Mouse (Mus musculus) layer of hippocampus, adult 2 months (tissue): ENCODE measurements around the gene Tmcc1. TPM values are rescaled to one million over a fixed set of nuclear protein-coding genes. Genes with fewer than 3 reads are reported as not detected.
"Not testable (repeated sequence)": the region's sequence is repeated elsewhere in the genome, so short reads cannot be mapped to it uniquely, and the experiment has no call there.

Experiments
- DNase-seq, 2 experiments: peaks; one replicate each; pipeline ENCODE4 v3.0.0; 2022; ENCODE audit warnings: low spot score in 2 of 2
- H3K27ac ChIP-seq: fragments of 200-600 bp; 2 replicates; pipeline ENCODE4 v1.8.1; 2022
- H3K4me3 ChIP-seq: fragments of 200-600 bp; 2 replicates; pipeline ENCODE4 v1.8.1; 2022; ENCODE audit warnings: mild to moderate bottlenecking
- CTCF ChIP-seq: fragments of 200-600 bp; conservative IDR thresholded peaks from 2 replicates; pipeline ENCODE4 v1.8.1; 2022; ENCODE audit warnings: antibody characterized with exemption, mild to moderate bottlenecking, moderate library complexity
- long read RNA-seq, 2 experiments: library from polyadenylated mRNA; stranded (forward); transcript quantifications; one replicate each; pipeline ENCODE4 v2.0.0; 2021; ENCODE audit warnings: borderline mapping rate in 2 of 2
- total RNA-seq, 2 experiments: library from RNA; stranded (reverse); gene quantifications; 2 replicates each; pipeline ENCODE4 v1.2.3; 2021

The Tmcc1 gene
- 10 to 100 TPM; 83.2 to 85.3 TPM for total RNA-seq
- long read RNA-seq, experiment 1, transcript Tmcc1-203 (4 exons, 2,612 nt), result major isoform, 9 of 20 reads
- long read RNA-seq, experiment 1, partial matches to known transcripts, result 3 of 20 reads
- long read RNA-seq, experiment 1, other reads (novel, unspliced or antisense), result 6 of 20 reads
- long read RNA-seq, experiment 2, full-length matches to known transcripts, result 7 of 12 reads
- long read RNA-seq, experiment 2, partial matches to known transcripts, result 2 of 12 reads
- long read RNA-seq, experiment 2, other reads (novel, unspliced or antisense), result 3 of 12 reads

DNA sequence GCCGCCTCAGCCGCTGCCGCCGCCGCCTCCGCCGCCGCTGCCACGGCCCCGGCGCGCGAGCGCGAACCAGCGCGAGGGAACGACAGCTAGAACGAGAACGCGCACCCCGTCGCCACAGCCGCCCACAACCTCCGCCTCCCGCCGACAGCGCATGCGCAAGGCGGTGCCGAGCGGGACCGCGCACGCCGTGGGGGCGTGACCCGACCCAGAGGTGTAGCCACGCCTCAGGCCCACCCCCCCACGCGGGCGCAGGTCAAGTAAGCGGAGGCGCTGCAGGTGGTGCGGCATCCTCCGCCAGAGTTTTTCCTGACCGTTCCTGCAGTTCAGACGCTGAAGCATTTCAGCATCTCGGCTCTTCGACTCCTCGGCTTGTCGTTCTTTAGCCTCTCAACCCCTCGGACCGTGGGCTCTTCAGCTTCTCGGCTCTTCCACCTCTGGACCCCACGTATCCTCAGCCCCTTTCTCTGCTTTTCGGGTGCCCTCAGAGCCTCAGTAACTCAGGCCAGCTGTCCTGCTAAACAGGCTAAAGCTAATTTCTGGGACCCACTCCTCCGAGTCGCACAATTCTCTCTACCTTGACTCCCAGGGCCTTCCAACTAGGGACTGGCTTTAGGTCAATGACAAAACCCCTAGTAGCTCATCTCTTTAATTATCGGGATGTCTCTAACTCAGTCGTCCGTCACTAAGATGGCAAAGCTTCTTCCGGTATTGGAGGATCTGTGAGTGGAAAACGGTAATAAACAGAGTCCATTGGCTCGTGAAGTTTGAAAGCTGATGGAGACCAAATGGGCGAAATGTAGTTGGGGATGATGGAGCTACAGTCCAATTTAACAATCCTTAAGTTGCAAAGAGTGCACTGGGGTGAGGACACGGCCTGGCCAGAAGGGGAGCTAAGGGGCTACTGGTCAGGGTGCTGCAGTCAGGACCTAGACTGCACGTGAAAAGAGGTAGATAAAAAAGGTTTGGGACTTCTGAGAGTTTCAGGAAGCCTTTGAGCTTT is at the start of gene Tmcc1:
Tmcc1 (minus strand) TSS at position 93 of the 1,000 bp plus-strand sequence.
- H3K4me3 ChIP-seq, result peak within 1 kb of the TSS; percentile 95
- DNase-seq, result peak; percentile 97 to 100
- no peak; the same call in 1 of the 2 replicates for TF ChIP-seq CTCF
- peak within 1 kb of the TSS; percentile 96 for H3K27ac ChIP-seq

DNA sequence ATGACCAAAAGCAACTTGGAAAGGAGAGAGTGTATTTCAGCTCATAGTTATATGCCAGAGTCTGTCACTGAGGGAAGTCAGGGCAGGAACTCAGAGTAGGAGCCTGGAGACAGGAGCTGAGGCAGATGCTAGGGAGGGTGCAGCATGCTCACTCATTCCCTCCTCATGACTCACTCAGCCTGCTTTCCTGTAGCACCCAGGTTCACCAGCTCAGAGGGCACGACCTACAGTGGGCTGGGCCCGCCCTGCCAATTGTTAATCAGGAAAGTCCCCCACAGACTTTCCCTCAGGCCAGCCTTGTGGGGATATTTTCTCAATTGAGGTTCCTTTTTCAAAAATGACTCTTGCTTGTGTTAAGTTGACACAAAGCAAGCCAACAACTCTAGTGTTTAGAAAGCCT is 47.1 kb upstream of the Tmcc1 start:
- DNase-seq, result no peak
- no peak for TF ChIP-seq CTCF
- H3K4me3 ChIP-seq, result no peak overlapping the region

DNA sequence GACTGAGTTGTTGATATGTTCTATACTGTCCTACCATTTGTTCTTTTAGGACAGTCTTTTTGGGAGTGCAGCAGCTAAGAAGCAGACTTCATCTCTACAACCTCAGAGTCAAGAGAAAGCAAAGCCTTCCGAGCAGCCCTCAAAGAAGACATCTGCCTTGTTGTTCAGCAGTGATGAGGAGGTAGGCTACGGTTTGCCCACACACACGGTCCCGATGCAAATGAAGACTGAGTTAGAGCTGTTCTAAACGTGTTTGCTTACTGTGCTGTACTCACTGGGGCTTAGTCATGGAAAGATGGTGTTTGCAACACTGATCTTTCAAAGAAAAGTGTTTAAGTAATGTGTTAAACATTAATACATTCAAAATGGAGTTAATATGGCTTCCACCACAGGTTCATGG is 44.8 kb upstream of the Tmcc1 start:
- Histone ChIP-seq H3K27ac (no peak overlapping the region), H3K4me3 (no peak overlapping the region)
- TF ChIP-seq CTCF, result no peak
- DNase-seq, result peak in 1 of 2 experiments; percentile 18

More for the DNA sequence above, 47.1 kb upstream of the Tmcc1 start:
- no peak overlapping the region for H3K27ac ChIP-seq

DNA sequence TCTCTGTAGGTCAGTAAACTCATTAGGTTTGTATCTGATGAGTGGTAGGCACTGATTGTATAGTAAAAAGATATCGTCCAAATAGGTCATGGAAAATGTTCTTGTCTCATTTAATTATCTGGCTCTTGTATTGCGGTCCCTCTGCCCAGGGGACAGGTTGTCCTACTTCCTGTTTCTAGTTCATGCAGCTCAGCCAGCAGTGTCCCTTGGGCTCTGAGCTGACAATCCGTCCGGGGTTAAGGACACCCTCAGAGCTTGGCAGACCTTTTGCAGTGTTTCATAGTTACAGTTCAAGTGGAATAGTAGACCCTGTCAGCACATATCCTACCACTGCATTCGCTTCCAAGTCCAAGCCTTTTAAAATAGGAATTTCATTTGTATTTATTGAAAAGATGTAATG is 42.0 kb upstream of the Tmcc1 start:
- no peak for DNase-seq
- Histone ChIP-seq H3K27ac (peak overlapping the region; percentile 10; the same call in 1 of the 2 replicates), H3K4me3 (no peak overlapping the region)
- TF ChIP-seq CTCF, result no peak

DNA sequence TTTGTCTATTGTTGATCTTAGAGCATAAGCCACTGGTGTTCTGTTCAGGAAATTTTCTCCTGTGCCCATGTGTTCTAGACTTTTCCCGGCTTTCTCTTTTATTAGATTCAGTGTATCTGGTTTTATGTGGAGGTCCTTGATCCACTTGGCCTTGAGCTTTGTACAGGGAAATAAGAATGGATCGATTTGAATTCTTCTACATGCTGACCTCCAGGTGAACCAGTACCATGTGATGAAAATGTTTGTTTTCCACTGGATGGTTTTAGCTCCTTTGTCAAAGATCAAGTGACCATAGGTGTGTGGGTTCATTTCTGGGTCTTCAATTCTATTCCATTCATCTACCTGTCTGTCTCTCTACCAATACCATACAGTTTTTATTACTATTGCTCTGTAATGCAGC is 41.5 kb upstream of the Tmcc1 start:
- DNase-seq, H3K4me3 ChIP-seq: not testable (repeated sequence)
- H3K27ac ChIP-seq, result peak overlapping the region; percentile 10; the same call in 1 of the 2 replicates

DNA sequence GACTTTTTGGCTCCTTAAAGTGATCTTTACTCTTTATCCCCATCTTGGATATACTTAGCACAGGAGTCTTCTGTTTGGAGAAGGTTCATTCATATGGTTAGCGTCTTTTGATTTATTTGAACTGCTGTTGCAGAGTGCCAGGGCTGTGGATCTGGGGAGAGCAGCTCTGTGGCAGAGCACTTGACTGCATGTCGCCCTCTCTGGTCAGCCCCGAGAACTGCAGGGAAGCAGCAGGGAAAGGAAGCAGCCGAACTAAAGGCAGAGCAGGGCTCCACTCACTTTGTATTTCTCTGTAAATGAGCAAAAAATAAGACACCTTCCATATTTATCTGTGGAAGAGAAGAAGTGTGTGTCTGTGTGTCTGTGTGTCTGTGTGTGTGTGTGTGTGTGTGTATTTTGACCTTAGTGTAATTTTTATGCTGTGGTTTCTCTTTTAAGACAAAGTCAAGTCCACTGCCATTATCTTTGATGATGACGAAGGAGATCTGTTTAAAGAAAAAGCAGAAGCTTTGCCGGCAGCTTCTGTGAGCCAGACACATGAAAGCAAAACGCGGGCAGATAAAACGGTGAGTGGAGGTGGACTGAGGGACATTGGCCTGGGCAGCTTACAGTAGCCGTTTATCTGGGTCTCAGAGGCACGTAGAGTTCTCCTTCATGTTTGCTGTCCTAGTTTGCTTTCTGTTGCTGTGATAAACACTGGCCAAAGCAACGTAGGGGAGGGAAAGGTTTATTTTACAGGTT is 35.7 kb upstream of the Tmcc1 start:
- peak; percentile 93 for TF ChIP-seq CTCF
- Histone ChIP-seq H3K4me3 (no peak overlapping the region), H3K27ac (no peak overlapping the region; the same call in 1 of the 2 replicates)
- DNase-seq, result peak; percentile 77 to 85

DNA sequence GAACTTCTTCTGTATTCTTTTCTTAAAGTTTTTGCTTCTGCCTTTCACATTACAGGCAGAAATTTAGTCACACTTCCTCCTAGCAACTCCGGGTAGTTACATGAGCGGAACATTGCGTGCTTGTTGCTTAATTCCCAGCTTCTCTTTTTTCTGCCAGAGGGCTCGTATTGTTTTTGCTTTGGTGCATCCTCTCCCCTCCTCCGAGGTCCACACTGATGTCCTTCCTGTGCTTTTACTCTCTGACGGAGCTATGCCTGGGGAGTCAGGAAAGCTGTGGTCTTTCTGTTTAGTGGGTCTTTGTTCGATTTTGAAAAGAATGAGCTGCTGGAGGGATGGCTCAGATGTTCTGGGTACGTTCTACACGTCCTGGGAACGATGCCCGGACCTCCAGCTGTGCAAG is 34.5 kb upstream of the Tmcc1 start:
- no peak for TF ChIP-seq CTCF
- DNase-seq, result no peak
- Histone ChIP-seq H3K27ac (peak overlapping the region; percentile 49; the same call in 1 of the 2 replicates), H3K4me3 (no peak overlapping the region)

DNA sequence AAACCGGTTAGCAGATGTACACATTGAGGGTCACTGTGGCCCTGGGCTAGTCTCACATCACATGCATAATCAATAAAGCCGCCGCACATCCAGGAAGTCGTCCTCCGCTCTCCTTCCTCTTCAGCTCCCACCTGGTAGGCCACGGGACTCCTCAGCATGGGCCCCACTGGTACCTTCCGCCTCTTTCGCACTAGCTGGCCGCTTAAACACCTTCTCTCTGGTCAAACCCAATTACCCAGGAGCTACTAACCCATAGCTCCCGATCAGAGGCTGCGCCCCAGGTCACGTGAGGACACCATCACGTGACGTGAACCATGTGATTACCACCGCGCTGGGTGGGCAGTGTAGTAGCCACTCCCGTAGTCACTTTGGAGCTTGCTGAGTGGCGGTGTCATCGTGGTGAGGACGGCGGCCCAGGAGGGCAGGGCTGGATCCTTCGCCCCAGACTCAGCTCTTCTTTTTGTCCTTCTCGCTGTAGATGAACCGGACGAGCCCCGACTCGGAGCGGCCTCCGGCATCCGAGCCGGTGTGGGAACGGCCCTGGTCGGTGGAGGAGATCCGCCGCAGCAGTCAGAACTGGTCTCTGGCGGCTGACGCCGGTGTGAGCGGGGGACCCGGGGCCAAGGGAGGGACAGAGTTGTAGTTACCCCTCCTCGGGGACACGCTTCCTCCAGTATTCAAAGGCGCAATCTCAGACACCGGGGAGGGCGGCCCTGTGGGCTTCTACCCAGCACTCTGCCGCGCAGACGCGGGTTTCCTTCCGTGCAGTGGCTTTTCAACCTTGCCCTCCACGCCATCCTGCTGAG is 14.6 kb upstream of the Tmcc1 start, which contains the start of gene Washc2:
Washc2 (plus strand) TSS at position 310 of the 806 bp plus-strand sequence.
- peak; percentile 93 to 96 for DNase-seq
- peak within 1 kb of the TSS; percentile 93 for H3K27ac ChIP-seq
- no peak for TF ChIP-seq CTCF
- peak within 1 kb of the TSS; percentile 83 for H3K4me3 ChIP-seq

DNA sequence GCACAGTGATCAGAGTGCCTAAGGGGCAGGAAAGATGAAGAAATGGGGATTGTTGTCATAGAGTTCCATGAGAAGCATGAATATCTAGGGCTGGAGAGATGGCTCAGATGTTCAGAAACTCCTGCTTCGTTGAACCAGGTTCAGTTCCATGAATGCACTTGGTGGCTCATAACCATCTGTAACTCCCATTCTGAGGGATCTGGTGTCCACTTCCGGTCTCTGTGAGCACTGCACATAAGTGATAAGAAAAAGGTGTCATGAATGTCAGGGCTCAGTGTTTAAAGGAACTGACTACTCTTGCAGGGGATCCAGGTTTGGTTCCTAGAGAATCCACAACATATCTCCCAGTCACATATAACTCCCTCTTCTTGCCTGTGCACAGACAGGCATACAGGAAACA is 6.4 kb upstream of the Tmcc1 start:
- H3K4me3 ChIP-seq, result no peak overlapping the region
- DNase-seq, result no peak
- H3K27ac ChIP-seq, result no peak overlapping the region
- TF ChIP-seq CTCF, result no peak

DNA sequence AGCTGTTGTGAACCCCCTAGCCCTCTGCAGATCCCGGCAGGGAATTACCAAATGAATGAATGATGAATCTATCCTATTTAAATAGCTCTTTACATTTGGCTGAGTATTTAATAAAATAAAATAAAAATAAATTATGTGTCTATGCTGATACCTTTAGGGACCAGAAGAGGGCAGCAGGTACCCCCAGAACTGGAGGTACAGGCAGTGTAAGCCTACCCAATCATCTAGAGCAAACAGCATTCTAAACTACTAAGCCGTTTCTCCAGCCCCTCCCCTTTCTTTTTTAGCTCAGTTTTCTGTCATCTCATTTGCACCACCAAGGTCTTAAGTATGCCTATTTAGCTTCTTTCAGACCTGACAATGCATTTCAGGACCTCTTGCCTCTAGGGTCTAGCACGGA is 4.9 kb upstream of the Tmcc1 start:
- H3K4me3 ChIP-seq, result no peak overlapping the region
- H3K27ac ChIP-seq, result no peak overlapping the region
- DNase-seq, result peak in 1 of 2 experiments; percentile 16
- TF ChIP-seq CTCF, result peak; percentile 82

DNA sequence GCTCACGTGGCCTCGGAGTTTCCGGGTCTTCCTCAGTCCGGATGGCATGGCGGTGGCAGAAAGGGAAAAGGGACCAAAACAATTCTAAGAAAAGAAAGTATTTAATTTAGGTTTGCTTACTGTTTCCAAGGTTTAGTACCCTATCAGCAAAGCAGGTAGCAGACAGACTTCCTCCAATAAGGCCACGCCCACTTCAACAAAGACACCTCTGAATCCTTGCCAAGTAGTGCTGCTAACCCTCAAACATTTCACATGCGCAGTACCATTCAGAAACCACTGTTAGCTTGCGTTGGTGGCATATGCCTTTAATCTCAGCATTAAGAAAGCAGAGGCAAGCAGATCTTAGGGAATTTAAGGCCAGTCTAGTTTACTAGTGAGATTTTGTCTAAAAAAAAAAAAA is 2.5 kb upstream of the Tmcc1 start:
- TF ChIP-seq CTCF, result no peak
- DNase-seq, result no peak
- Histone ChIP-seq H3K27ac (no peak overlapping the region), H3K4me3 (no peak overlapping the region)
